Mouse (Mus musculus) forebrain, embryonic 11.5 days (tissue): ENCODE data around the gene Mast4. TPM values are rescaled to one million over a fixed set of nuclear protein-coding genes. Genes with fewer than 3 reads are reported as not detected.
A peak's percentile ranks its signal among the peaks of the same experiment; 100 is the strongest.

Experiments used
- ATAC-seq: fragments of 200-750 bp; cut with Nextera tagmentation; replicated peaks from 2 replicates; pipeline ENCODE4 v1.8.0; 2017; ENCODE audit warnings: moderate TSS enrichment; ENCODE audit not compliant: low FRiP score
- DNase-seq: peaks from one replicate; pipeline ENCODE4 v3.0.0-alpha.2; 2017; ENCODE audit warnings: low spot score
- H3K27ac ChIP-seq: fragments of 300-500 bp; sonication (generic); 2 replicates; pipeline ENCODE4 v1.5.1; 2014; ENCODE audit warnings: low read depth, low read length
- H3K27me3 ChIP-seq: fragments of 300-500 bp; sonication (generic); 2 replicates; pipeline ENCODE4 v1.6.1; 2014; ENCODE audit warnings: mild to moderate bottlenecking, low read length, mixed read lengths; ENCODE audit not compliant: control insufficient read depth, insufficient read depth
- H3K36me3 ChIP-seq: fragments of 300-500 bp; sonication (generic); 2 replicates; pipeline ENCODE4 v1.6.1; 2014; ENCODE audit warnings: mild to moderate bottlenecking, low read length, moderate library complexity, mixed read lengths; ENCODE audit not compliant: control insufficient read depth, insufficient read depth
- H3K4me1 ChIP-seq: fragments of 300-500 bp; sonication (generic); replicated peaks from 2 replicates; pipeline ENCODE4 v1.6.1; 2014; ENCODE audit warnings: low read length, mixed read lengths; ENCODE audit not compliant: control insufficient read depth, insufficient read depth
- H3K4me2 ChIP-seq: fragments of 300-500 bp; sonication (generic); 2 replicates; pipeline ENCODE4 v1.6.1; 2014; ENCODE audit warnings: low read depth, mild to moderate bottlenecking, low read length, moderate library complexity, mixed read lengths; ENCODE audit not compliant: severe bottlenecking
- H3K4me3 ChIP-seq: fragments of 300-500 bp; sonication (generic); 2 replicates; pipeline ENCODE4 v1.5.1; 2014; ENCODE audit warnings: low read depth, low read length
- H3K9ac ChIP-seq: fragments of 300-500 bp; sonication (generic); 2 replicates; pipeline ENCODE4 v1.6.1; 2014; ENCODE audit warnings: low read length
- H3K9me3 ChIP-seq: fragments of 300-500 bp; sonication (generic); 2 replicates; pipeline ENCODE4 v1.6.1; 2016; ENCODE audit warnings: low read length, mixed read lengths; ENCODE audit not compliant: control insufficient read depth
- WGBS: fragments of 180-500 bp; shearing (Covaris S2); extraction: QIAGEN DNeasy Blood & Tissue Kit; methylation state at CpG from one replicate; pipeline ENCODE4 v1.1.7; 2014; 5-methylcytosine and 5-hydroxymethylcytosine counted together
- polyA plus RNA-seq: library from polyadenylated mRNA; unstranded; fragments of >200 nt; fragmentation: Nextera tagmentation; extraction: Ambion mirVana; gene quantifications from 2 replicates; pipeline ENCODE4 v1.2.1, GENCODE M21; 2014

Mast4 gene
- polyA plus RNA-seq, 1 experiment from 2014 or later: 23.5 TPM

DNA sequence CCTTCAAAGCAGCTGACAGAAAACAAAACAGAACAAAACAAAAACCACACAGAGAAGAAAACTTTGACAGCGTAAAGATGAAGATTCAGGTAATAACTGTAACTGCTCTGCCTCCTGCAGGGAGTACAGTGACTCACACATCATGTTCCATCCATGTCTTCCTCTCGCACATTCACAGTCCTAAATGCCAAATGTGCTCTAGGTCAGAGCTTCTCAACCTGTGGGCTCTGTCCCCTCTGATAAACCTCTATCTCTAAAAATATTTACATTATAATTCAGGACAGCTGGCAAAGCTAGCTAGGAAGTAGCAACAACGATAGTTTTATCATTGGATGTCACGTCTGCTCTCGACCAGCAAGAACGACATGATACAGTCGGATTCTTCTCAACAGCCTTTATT lies 517.6 kb downstream of the Mast4 start:
- no peak overlapping the region for H3K27ac ChIP-seq
- 94% methylated on average over 7 of the region's 7 CpGs for WGBS

DNA sequence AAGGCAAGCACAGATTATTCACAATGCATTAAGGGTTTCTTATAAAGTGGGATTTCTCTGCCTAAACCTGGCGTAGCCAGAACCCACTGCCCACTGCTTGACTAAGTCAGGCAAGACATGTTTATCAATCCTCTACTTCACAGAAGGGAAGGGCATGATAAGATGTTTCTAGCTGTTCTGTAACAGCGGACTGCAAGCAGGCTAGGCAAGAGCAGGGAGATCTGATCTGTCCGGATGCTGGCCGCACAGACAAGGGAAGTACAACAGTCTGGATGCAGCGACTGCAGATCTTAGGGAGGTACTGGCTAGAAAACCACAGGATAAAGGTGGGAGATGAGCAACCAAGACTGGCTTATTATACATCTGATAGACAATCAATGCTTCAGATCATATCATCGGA lies 519.1 kb downstream of the Mast4 start:
- no peak for ATAC-seq
- no peak overlapping the region for H3K4me2 ChIP-seq
- 95% methylated on average over 6 of the region's 6 CpGs for WGBS
- no peak overlapping the region for H3K27ac ChIP-seq
- H3K27me3 ChIP-seq: no peaks in the 10 kb centered on the region
- no peak overlapping the region for H3K4me3 ChIP-seq
- H3K9me3 ChIP-seq: no peaks in the 10 kb centered on the region
- no peak overlapping the region for H3K9ac ChIP-seq
- no peak for DNase-seq
- no peaks in the 10 kb centered on the region for H3K36me3 ChIP-seq
- no peaks in the 10 kb centered on the region; the same call in 1 of the 2 replicates for H3K4me1 ChIP-seq

More for the DNA sequence above, 517.6 kb downstream of the Mast4 start:
- Histone ChIP-seq H3K9ac (no peak overlapping the region), H3K27me3 (no peaks in the 10 kb centered on the region), H3K4me1 (no peaks in the 10 kb centered on the region), H3K4me3 (no peak overlapping the region), H3K36me3 (no peaks in the 10 kb centered on the region), H3K4me2 (no peak overlapping the region), H3K9me3 (no peaks in the 10 kb centered on the region)
- ATAC-seq (no peak), DNase-seq (no peak)

DNA sequence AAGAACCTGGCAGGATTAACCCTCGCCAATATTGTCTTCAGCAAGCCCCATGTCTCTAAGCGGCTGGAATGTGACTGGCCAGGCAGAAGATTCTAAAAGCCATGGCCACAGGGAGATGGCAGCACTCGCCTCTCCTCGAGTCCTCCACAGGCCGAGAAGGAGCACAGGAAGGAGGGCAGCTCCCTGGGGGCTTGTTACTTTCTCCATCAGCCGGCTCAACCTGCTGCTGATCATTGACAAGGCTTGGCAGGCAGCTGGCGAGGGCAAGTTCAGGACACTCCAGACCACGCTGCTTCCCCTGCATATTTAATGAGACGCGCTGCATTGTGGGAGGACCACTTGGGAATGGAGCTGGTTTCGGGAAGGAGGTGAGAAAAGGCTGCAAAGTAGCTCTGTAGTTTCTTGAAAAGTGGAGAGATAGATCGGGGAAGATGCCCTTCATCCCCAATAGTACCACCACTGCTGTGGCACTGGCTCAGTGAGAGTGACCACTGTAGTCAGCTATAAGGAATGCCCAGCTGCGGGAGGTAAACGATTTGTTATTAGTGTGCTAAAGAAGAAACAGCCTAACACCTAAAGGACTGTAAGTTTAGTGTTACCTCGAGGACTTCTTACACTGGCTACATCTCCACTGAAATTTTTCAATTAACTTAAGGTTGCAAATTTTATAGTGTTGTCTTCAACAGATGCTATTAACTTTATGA lies 523.0 kb downstream of the Mast4 start:
- H3K4me3 ChIP-seq: no peak overlapping the region
- peak; percentile 79 for ATAC-seq
- no peaks in the 10 kb centered on the region for H3K27me3 ChIP-seq
- peak overlapping the region; percentile 17; the same call in 1 of the 2 replicates for H3K9ac ChIP-seq
- no peaks in the 10 kb centered on the region; the same call in 1 of the 2 replicates for H3K4me1 ChIP-seq
- DNase-seq: peak; percentile 69
- peak overlapping the region; percentile 37; the same call in 1 of the 2 replicates for H3K4me2 ChIP-seq
- no peaks in the 10 kb centered on the region for H3K9me3 ChIP-seq
- no peaks in the 10 kb centered on the region for H3K36me3 ChIP-seq
- no peak overlapping the region for H3K27ac ChIP-seq
- 22% methylated on average over 15 of the region's 15 CpGs for WGBS

DNA sequence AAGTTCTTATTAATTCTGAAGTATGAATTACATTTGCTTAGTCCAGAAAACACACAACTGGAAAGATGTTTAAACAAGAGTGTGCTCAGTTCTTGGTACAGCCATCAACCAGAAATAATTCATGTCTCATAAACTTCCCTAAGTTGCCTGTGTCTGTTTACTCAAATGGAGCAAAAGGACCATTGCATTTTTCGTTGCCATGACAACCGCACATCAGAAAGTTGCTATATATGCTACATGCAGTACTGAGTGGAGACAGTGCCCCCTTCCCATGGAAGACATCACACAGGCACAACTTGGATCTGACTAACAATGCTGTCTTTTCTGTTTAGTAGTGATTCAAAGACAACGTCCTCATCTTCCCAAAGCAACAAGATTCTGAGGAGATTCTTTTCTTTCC lies 527.6 kb downstream of the Mast4 start:
- ATAC-seq (no peak), DNase-seq (no peak)
- Histone ChIP-seq H3K9ac (no peak overlapping the region), H3K36me3 (no peaks in the 10 kb centered on the region), H3K4me3 (no peak overlapping the region), H3K4me1 (no peaks in the 10 kb centered on the region; the same call in 1 of the 2 replicates), H3K9me3 (no peaks in the 10 kb centered on the region), H3K27me3 (no peaks in the 10 kb centered on the region), H3K4me2 (no peak overlapping the region), H3K27ac (no peak overlapping the region)
- 84% methylated on average over 3 of the region's 3 CpGs for WGBS

DNA sequence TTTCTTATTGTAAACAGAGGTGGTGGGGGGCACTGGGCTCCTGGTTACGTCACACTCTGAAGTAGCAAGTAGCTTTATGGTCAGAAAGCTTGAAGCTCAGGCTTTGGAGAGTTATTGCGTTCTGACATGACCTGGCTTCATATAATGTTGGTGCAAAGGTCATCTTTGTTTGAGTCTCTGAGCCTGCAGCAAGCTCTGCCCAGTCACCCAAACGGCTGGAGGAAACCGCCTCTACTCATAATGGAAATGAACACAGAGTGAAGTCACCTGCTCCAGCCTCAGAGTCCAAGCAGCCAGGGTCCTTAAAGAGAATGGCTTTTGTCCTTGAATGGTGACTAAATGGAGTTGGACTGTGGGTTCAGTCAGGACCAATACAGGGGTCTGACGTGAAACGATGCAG lies 529.1 kb downstream of the Mast4 start:
- ATAC-seq: no peak
- Histone ChIP-seq H3K27ac (no peak overlapping the region), H3K9ac (no peak overlapping the region), H3K36me3 (no peaks in the 10 kb centered on the region), H3K9me3 (no peaks in the 10 kb centered on the region), H3K4me3 (no peak overlapping the region), H3K4me2 (no peak overlapping the region), H3K4me1 (no peaks in the 10 kb centered on the region), H3K27me3 (no peaks in the 10 kb centered on the region)
- DNase-seq: no peak
- 82% methylated on average over 6 of the region's 6 CpGs for WGBS

DNA sequence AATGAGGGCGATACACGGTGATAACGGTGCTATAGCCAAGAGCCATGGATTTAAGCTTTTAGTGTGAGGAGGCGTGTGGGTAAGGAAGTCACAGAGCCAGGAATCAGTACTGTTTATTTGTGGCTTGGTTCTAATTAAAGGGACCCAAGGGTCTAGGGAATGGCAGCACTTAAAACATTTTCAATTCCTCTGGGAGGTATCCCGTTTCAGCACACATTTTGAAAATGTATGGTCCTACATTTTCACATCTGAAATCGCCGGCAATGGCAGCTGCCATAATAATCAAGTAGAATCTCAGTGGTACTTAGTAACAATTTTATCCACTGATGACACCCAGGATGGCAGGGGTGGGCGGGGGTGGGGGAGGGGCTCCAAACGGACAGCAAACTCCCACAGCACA lies 531.1 kb downstream of the Mast4 start:
- 90% methylated on average over 9 of the region's 9 CpGs for WGBS
- no peaks in the 10 kb centered on the region for H3K4me1 ChIP-seq
- DNase-seq (no peak), ATAC-seq (no peak)
- no peaks in the 10 kb centered on the region for H3K27me3 ChIP-seq
- no peak overlapping the region for H3K27ac ChIP-seq
- no peak overlapping the region for H3K4me3 ChIP-seq
- H3K9ac ChIP-seq: no peak overlapping the region
- no peak overlapping the region for H3K4me2 ChIP-seq
- H3K9me3 ChIP-seq: no peaks in the 10 kb centered on the region
- no peaks in the 10 kb centered on the region for H3K36me3 ChIP-seq

DNA sequence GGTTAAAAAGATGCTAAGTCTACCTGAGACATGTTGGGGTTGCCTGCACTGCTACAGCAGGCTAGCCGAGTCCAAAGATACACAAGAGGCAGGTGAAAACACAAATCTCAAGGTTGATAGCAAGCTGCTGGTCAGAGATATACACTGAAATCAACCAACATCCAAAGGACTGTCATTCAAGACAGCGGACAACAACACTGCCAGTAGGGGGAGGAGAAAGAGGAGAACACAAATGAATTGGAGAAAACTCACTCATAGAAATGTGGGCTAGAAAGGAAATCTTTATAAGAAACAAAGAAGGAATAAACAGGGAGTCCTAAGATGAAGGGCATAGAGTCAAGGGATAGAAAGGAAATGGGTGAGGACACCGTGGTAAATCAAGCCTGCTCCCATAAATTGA lies 542.1 kb downstream of the Mast4 start:
- 90% methylated on average over 3 of the region's 3 CpGs for WGBS
- no peaks in the 10 kb centered on the region; the same call in 1 of the 2 replicates for H3K36me3 ChIP-seq
- no peaks in the 10 kb centered on the region for H3K4me1 ChIP-seq

DNA sequence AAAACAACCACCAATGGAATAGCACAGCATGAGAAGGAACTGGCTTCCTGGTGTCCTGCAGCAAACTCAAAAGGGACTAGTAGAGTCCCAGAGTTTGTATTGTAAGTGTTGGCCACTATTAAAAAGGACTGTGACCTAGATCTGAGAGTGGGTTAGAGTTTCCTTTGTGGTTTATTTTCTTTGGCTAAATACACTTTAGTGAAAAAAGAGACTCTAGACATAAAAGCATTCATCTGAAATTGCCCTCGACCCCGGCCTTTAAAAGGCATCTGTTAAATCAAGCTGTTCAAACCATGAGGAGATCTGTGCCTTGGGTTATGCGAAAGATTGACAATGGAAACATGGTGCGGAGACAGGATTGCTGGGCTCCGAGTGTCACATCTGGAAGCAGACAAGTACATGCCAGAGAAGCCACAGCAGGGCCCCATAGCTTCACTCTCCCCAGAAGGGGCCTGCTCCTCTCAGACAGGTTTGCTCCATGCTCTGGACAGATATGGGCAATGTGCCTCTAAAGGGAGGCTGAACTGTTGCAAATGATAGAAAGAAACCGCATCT lies 543.6 kb downstream of the Mast4 start:
- Histone ChIP-seq H3K9me3 (no peaks in the 10 kb centered on the region), H3K9ac (no peak overlapping the region), H3K4me1 (no peaks in the 10 kb centered on the region), H3K36me3 (no peaks in the 10 kb centered on the region; the same call in 1 of the 2 replicates), H3K27me3 (no peaks in the 10 kb centered on the region), H3K4me2 (no peak overlapping the region), H3K27ac (no peak overlapping the region), H3K4me3 (no peak overlapping the region)
- WGBS: 65% methylated on average over 6 of the region's 6 CpGs
- DNase-seq (peak; percentile 54), ATAC-seq (no peak)

More for the DNA sequence above, 542.1 kb downstream of the Mast4 start:
- Histone ChIP-seq H3K4me2 (no peak overlapping the region), H3K4me3 (no peak overlapping the region), H3K27ac (no peak overlapping the region), H3K9me3 (no peaks in the 10 kb centered on the region), H3K27me3 (no peaks in the 10 kb centered on the region), H3K9ac (no peak overlapping the region)
- no peak for ATAC-seq
- DNase-seq: no peak
